Mouse (Mus musculus): Measurements from ENCODE around the gene Golga4.

DNA sequence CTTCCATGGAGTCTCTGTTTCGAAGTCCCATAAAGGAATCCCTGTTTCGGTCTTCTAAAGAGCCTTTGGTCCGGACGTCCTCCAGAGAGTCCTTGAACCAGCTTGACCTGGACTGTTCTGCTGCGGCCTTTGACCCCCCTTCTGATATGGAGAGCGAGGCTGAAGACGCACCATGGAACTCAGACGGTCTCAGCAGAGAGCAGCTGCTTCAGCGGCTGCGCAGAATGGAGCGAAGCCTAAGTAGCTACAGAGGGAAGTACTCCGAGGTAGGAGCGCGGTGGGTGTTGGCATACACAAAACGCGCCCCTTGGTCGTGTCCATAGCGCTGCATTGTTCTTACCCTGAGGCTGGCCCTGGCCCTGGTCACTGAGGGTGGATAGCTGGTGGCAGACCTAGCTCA lies 21.0 kb downstream of the Golga4 start:
- TF ChIP-seq CTCF (IDR thresholded peaks at IDR 0.05; ENCODE audit: low read depth) (no peak), EP300 (IDR thresholded peaks at IDR 0.05; ENCODE audit: low read depth) (no peak)

Data from heart, postnatal 0 days (tissue).